Mouse (Mus musculus): ENCODE results near the gene Adamts2. TPM values are rescaled to one million over a fixed set of nuclear protein-coding genes. Genes with fewer than 3 reads are reported as not detected.

The Adamts2 gene
- total RNA-seq, 1 experiment from 2014 or later, result 0.20 TPM

GRCm38 (mm10) chr11:50746508-50746907 lies 144.6 kb downstream of the Adamts2 start:
- no peak for ATAC-seq (replicated peaks in 1 of 2; ENCODE audit: insufficient read depth in 1 of 2, low FRiP score in 2 of 2, low TSS enrichment in 1 of 2, low read depth in 1 of 2, poor library complexity in 2 of 2, severe bottlenecking in 2 of 2)

- ATAC-seq (replicated peaks in 1 of 2; ENCODE audit: insufficient read depth in 1 of 2, low FRiP score in 2 of 2, low TSS enrichment in 1 of 2, low read depth in 1 of 2, poor library complexity in 2 of 2, severe bottlenecking in 2 of 2), result no peak
Observed at GRCm38 (mm10) chr11:50750983-50751585, 149.2 kb downstream of the Adamts2 start.

- ATAC-seq (replicated peaks in 1 of 2; ENCODE audit: insufficient read depth in 1 of 2, low FRiP score in 2 of 2, low TSS enrichment in 1 of 2, low read depth in 1 of 2, poor library complexity in 2 of 2, severe bottlenecking in 2 of 2), result no peak
Observed at GRCm38 (mm10) chr11:50757741-50758140, 155.9 kb downstream of the Adamts2 start.

GRCm38 (mm10) chr11:50766461-50766860 lies 164.6 kb downstream of the Adamts2 start:
- no peak for ATAC-seq (replicated peaks in 1 of 2; ENCODE audit: insufficient read depth in 1 of 2, low FRiP score in 2 of 2, low TSS enrichment in 1 of 2, low read depth in 1 of 2, poor library complexity in 2 of 2, severe bottlenecking in 2 of 2)

- ATAC-seq (replicated peaks in 1 of 2; ENCODE audit: insufficient read depth in 1 of 2, low FRiP score in 2 of 2, low TSS enrichment in 1 of 2, low read depth in 1 of 2, poor library complexity in 2 of 2, severe bottlenecking in 2 of 2), result no peak
Observed at GRCm38 (mm10) chr11:50767039-50767438, 165.2 kb downstream of the Adamts2 start.

GRCm38 (mm10) chr11:50768995-50769749 lies 167.3 kb downstream of the Adamts2 start:
- peak; percentile 75 to 76 for ATAC-seq (replicated peaks in 1 of 2; ENCODE audit: insufficient read depth in 1 of 2, low FRiP score in 2 of 2, low TSS enrichment in 1 of 2, low read depth in 1 of 2, poor library complexity in 2 of 2, severe bottlenecking in 2 of 2)

GRCm38 (mm10) chr11:50771006-50771405 lies 169.1 kb downstream of the Adamts2 start:
- no peak for ATAC-seq (replicated peaks in 1 of 2; ENCODE audit: insufficient read depth in 1 of 2, low FRiP score in 2 of 2, low TSS enrichment in 1 of 2, low read depth in 1 of 2, poor library complexity in 2 of 2, severe bottlenecking in 2 of 2)

GRCm38 (mm10) chr11:50797674-50798073 lies 195.8 kb downstream of the Adamts2 start:
- no peak for ATAC-seq (replicated peaks in 1 of 2; ENCODE audit: insufficient read depth in 1 of 2, low FRiP score in 2 of 2, low TSS enrichment in 1 of 2, low read depth in 1 of 2, poor library complexity in 2 of 2, severe bottlenecking in 2 of 2)

GRCm38 (mm10) chr11:50798836-50799235 lies 197.0 kb downstream of the Adamts2 start:
- no peak for ATAC-seq (replicated peaks in 1 of 2; ENCODE audit: insufficient read depth in 1 of 2, low FRiP score in 2 of 2, low TSS enrichment in 1 of 2, low read depth in 1 of 2, poor library complexity in 2 of 2, severe bottlenecking in 2 of 2)

- ATAC-seq (replicated peaks in 1 of 2; ENCODE audit: insufficient read depth in 1 of 2, low FRiP score in 2 of 2, low TSS enrichment in 1 of 2, low read depth in 1 of 2, poor library complexity in 2 of 2, severe bottlenecking in 2 of 2), result no peak
Observed at GRCm38 (mm10) chr11:50814233-50814632, 212.3 kb downstream of the Adamts2 start.

- ATAC-seq (replicated peaks in 1 of 2; ENCODE audit: insufficient read depth in 1 of 2, low FRiP score in 2 of 2, low TSS enrichment in 1 of 2, low read depth in 1 of 2, poor library complexity in 2 of 2, severe bottlenecking in 2 of 2), result no peak
Observed at GRCm38 (mm10) chr11:50826214-50826613, 224.3 kb downstream of the Adamts2 start.

- ATAC-seq (replicated peaks in 1 of 2; ENCODE audit: insufficient read depth in 1 of 2, low FRiP score in 2 of 2, low TSS enrichment in 1 of 2, low read depth in 1 of 2, poor library complexity in 2 of 2, severe bottlenecking in 2 of 2), result peak; percentile 91 to 97
Observed at GRCm38 (mm10) chr11:50827010-50827953, 225.4 kb downstream of the Adamts2 start, which contains the start of gene Zfp354c. Gene Zfp354c (minus strand): TSS chr11:50827724.

- peak; percentile 21 to 42; a peak in 1 of 4 replicates for ATAC-seq (replicated peaks in 1 of 2; ENCODE audit: insufficient read depth in 1 of 2, low FRiP score in 2 of 2, low TSS enrichment in 1 of 2, low read depth in 1 of 2, poor library complexity in 2 of 2, severe bottlenecking in 2 of 2)
Observed at GRCm38 (mm10) chr11:50835727-50836126, 233.8 kb downstream of the Adamts2 start.

- peak; percentile 94 to 96 for ATAC-seq (replicated peaks in 1 of 2; ENCODE audit: insufficient read depth in 1 of 2, low FRiP score in 2 of 2, low TSS enrichment in 1 of 2, low read depth in 1 of 2, poor library complexity in 2 of 2, severe bottlenecking in 2 of 2)
Observed at GRCm38 (mm10) chr11:50841023-50841735, 239.3 kb downstream of the Adamts2 start, which contains the start of gene Zfp879. Gene Zfp879 (minus strand): TSS chr11:50841552.

GRCm38 (mm10) chr11:50845951-50846350 lies 244.1 kb downstream of the Adamts2 start:
- ATAC-seq (replicated peaks in 1 of 2; ENCODE audit: insufficient read depth in 1 of 2, low FRiP score in 2 of 2, low TSS enrichment in 1 of 2, low read depth in 1 of 2, poor library complexity in 2 of 2, severe bottlenecking in 2 of 2), result no peak

- no peak for ATAC-seq (replicated peaks in 1 of 2; ENCODE audit: insufficient read depth in 1 of 2, low FRiP score in 2 of 2, low TSS enrichment in 1 of 2, low read depth in 1 of 2, poor library complexity in 2 of 2, severe bottlenecking in 2 of 2)
Observed at GRCm38 (mm10) chr11:50847047-50847446, 245.2 kb downstream of the Adamts2 start.

GRCm38 (mm10) chr11:50848520-50849137 lies 246.7 kb downstream of the Adamts2 start:
- ATAC-seq (replicated peaks in 1 of 2; ENCODE audit: insufficient read depth in 1 of 2, low FRiP score in 2 of 2, low TSS enrichment in 1 of 2, low read depth in 1 of 2, poor library complexity in 2 of 2, severe bottlenecking in 2 of 2), result no peak

Measured in hematopoietic stem cell, adult 5-6 weeks (primary cell).